Mouse (Mus musculus): ENCODE measurements around the gene Sod2. TPM values are rescaled to one million over a fixed set of nuclear protein-coding genes. Genes with fewer than 3 reads are reported as not detected.
"Not testable (repeated sequence)": the region's sequence is repeated elsewhere in the genome, so short reads cannot be mapped to it uniquely, and the experiment has no call there.

The Sod2 gene
- polyA plus RNA-seq, 1 experiment from 2014 or later, result 193 TPM

DNA sequence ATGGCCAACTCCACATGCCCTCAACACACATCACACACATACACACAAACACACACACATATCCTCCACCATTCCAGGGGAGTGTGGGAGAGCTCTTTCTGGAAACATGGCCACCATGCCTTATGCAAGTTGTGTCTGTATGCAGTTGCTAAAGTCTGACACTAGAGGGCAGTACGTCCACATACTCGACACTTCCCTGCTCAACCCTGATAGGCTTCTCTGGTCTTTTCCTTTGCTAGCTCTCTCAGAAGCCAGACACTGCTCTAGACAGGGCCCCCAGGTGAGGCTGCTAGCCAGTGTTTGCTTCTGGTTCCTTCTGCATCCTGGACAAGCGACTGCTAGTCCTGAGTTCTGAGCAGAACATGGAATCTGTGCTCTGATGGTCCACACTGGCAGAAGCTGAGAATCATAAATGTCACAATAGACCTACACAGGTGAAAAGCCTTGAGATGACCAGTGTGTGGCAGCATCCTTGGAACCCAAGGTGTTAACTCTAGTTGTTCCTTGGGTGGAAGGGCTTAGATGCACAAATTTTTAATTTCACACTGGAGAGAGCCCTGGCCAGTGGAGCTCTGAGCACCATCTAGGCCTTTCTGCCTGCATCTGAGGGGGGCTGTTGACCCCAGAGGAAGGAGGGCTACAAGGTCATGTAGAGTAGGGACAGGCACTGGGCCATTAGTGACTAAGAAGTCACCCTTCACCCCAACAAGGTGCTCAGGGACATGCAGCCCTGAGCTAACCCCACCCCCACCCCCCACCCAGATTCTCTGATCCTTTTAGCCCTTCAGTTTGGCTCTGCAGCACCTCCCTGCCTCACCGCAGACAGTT lies 37.4 kb downstream of the Sod2 start:
- not testable (repeated sequence) for H3K4me2 ChIP-seq; H3K9me3 ChIP-seq (ENCODE audit: control insufficient read depth, low read length); H3K4me3 ChIP-seq (ENCODE audit: low read depth, low read length); H3K9ac ChIP-seq (ENCODE audit: low read depth, low read length); H3K36me3 ChIP-seq (ENCODE audit: control insufficient read depth, insufficient read depth, low read length); H3K27ac ChIP-seq (ENCODE audit: low read depth, low read length); H3K4me1 ChIP-seq (replicated peaks; ENCODE audit: control insufficient read depth, insufficient read depth, low read length); H3K27me3 ChIP-seq (replicated peaks; ENCODE audit: control insufficient read depth, insufficient read depth, low read length)
- DNase-seq (ENCODE audit: low spot score) (peak; percentile 30), ATAC-seq (replicated peaks; ENCODE audit: low FRiP score) (peak; percentile 55)
- WGBS, result 18% methylated on average over 4 of the region's 4 CpGs

DNA sequence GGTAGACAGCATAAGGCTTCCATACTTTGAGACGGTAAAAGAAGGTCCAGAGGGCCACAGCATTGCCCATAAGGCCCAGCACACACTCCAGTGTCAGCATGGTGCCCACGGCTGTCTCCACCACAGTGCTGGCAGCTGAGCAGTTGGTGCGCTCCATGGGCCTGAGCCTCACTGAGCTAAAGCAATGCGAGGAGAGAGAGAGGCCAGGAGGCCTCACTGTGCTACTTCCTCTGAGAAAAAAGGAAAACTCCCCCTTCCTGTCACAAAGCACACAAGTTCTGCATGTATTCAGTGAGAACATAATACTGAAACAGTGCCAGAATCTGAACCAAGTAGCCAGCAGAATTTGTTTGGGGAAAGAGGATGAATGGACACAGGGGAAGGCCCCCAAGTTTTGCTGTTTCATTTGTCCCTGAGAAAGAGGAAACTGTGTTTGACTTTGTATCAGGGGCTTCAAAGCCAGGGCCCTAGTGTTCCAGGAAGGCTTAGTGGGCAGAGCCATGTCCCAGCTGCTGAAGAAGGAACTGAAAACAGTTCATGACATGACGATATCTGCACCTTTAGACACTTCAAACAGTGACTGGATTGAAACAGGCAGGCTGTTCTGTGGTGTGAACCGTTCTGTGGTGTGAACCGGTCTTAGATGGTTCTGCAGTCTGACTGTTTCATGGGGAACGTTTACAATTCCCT lies 45.6 kb downstream of the Sod2 start, which contains the start of gene Gpr31b:
Gene Gpr31b (minus strand): TSS at position 173 of the 690 bp plus-strand sequence.
- not testable (repeated sequence) for ATAC-seq (replicated peaks; ENCODE audit: low FRiP score); H3K9ac ChIP-seq (ENCODE audit: low read depth, low read length); H3K27me3 ChIP-seq (replicated peaks; ENCODE audit: control insufficient read depth, insufficient read depth, low read length); H3K27ac ChIP-seq (ENCODE audit: low read depth, low read length); H3K9me3 ChIP-seq (ENCODE audit: control insufficient read depth, low read length); H3K4me3 ChIP-seq (ENCODE audit: low read depth, low read length); DNase-seq (ENCODE audit: low spot score); H3K4me2 ChIP-seq; H3K36me3 ChIP-seq (ENCODE audit: control insufficient read depth, insufficient read depth, low read length); H3K4me1 ChIP-seq (replicated peaks; ENCODE audit: control insufficient read depth, insufficient read depth, low read length)
- WGBS, result 80% methylated on average over 1 of the region's 8 CpGs

DNA sequence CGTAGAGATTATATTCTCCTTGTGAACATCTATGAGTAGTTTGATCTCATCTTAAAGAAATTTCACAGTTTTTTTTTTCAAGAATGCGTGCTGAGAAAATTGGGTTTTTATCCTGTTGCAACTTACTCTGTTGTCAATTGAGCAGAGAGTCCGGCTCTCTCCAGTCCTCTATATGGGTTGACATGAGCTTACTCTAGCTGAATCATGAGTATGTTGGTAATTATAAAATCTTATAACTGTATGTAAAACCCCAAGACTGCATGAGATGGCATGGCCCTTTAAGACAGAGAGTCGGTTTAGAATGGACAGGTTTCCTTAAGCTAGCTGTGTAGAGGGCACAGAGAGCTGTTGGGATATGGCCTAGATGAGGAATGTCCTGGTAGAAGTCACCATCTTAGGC lies 54.2 kb downstream of the Sod2 start, which contains the start of gene Tcp10b:
Gene Tcp10b (plus strand): TSS at position 301 of the 400 bp plus-strand sequence.
- not testable (repeated sequence) for DNase-seq (ENCODE audit: low spot score); H3K4me2 ChIP-seq; ATAC-seq (replicated peaks; ENCODE audit: low FRiP score); H3K36me3 ChIP-seq (ENCODE audit: control insufficient read depth, insufficient read depth, low read length); H3K27ac ChIP-seq (ENCODE audit: low read depth, low read length); H3K4me1 ChIP-seq (replicated peaks; ENCODE audit: control insufficient read depth, insufficient read depth, low read length); H3K4me3 ChIP-seq (ENCODE audit: low read depth, low read length); H3K9ac ChIP-seq (ENCODE audit: low read depth, low read length); H3K9me3 ChIP-seq (ENCODE audit: control insufficient read depth, low read length); H3K27me3 ChIP-seq (replicated peaks; ENCODE audit: control insufficient read depth, insufficient read depth, low read length)
- WGBS, result 74% methylated on average over 4 of the region's 4 CpGs

DNA sequence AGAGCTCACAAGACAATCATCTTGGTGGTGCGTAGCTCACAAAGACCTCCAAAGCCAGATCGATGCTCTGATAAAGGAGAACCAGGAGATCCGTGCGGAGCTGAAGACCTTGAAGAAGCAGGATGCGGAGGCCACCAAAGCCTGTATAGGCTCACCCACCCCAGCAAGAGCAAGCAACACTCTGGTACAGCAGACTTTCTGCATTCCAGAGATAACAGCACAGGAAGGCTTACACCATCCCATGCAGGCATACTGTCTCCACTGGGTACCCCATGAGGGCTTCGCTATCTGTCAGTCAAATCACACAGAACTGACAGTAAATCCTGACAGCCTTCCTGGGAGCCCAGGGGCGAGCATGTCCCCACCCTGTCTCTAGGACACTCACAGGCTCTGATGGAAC lies 56.2 kb downstream of the Sod2 start:
- peak; percentile 34; the same call in 1 of the 2 replicates for ATAC-seq (replicated peaks; ENCODE audit: low FRiP score)

DNA sequence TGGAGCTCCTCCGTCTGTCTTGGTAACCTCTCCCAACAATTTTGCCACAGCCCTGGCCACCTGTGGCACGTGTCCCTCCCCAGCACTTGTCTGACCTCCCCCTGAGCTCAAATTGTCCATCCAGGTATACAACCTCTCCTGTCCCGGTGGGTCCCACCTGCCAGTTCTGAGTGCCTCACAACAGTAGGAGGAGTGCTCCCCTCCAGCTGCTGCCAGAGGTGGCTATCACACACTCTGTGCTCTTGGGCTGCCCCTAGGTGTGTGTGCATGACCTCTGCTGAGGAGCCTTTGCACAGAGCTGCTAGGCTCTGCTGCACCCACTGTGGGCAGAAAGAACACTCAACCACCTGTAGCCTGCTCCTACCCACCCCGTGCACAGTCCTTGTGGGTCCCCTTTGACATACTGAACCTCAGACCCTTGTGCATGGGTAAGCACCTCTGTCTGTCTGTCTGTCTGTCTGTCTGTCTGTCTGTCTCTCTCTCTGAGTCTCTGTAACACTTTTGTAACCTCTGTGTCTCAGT lies 61.3 kb downstream of the Sod2 start:
- H3K9me3 ChIP-seq (ENCODE audit: control insufficient read depth, low read length), result not testable (repeated sequence)

More for the DNA sequence above, 56.2 kb downstream of the Sod2 start:
- H3K9me3 ChIP-seq (ENCODE audit: control insufficient read depth, low read length); H3K27me3 ChIP-seq (replicated peaks; ENCODE audit: control insufficient read depth, insufficient read depth, low read length); H3K36me3 ChIP-seq (ENCODE audit: control insufficient read depth, insufficient read depth, low read length); H3K9ac ChIP-seq (ENCODE audit: low read depth, low read length); H3K4me3 ChIP-seq (ENCODE audit: low read depth, low read length); H3K4me1 ChIP-seq (replicated peaks; ENCODE audit: control insufficient read depth, insufficient read depth, low read length); H3K4me2 ChIP-seq; H3K27ac ChIP-seq (ENCODE audit: low read depth, low read length); DNase-seq (ENCODE audit: low spot score): not testable (repeated sequence)
- 63% methylated on average over 2 of the region's 7 CpGs for WGBS

DNA sequence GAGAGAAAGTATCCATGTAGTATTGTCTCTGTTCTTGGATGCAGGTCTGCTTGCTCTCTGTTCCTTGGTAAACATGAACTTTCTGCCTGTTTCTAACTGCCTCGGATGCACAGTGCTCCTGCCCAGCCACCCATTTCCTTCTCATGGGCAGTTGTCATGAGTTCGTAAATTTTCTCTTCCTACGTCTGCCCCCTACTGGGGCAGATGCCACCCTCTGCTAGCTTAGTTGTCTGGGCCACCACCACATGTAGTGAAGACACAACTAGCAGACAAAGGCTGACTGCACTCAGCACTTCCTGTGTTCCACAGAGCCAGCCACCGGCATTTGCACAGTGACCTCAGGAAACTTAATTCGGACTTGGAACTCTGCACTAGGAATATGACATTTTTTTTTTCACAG lies 62.6 kb downstream of the Sod2 start:
- not testable (repeated sequence) for H3K36me3 ChIP-seq (ENCODE audit: control insufficient read depth, insufficient read depth, low read length); H3K27me3 ChIP-seq (replicated peaks; ENCODE audit: control insufficient read depth, insufficient read depth, low read length); DNase-seq (ENCODE audit: low spot score); H3K9ac ChIP-seq (ENCODE audit: low read depth, low read length); H3K27ac ChIP-seq (ENCODE audit: low read depth, low read length); H3K4me3 ChIP-seq (ENCODE audit: low read depth, low read length); H3K4me2 ChIP-seq; ATAC-seq (replicated peaks; ENCODE audit: low FRiP score); H3K9me3 ChIP-seq (ENCODE audit: control insufficient read depth, low read length); H3K4me1 ChIP-seq (replicated peaks; ENCODE audit: control insufficient read depth, insufficient read depth, low read length)
- 62% methylated on average over 4 of the region's 5 CpGs for WGBS

More for the DNA sequence above, 61.3 kb downstream of the Sod2 start:
- H3K4me1 ChIP-seq (replicated peaks; ENCODE audit: control insufficient read depth, insufficient read depth, low read length); DNase-seq (ENCODE audit: low spot score); H3K36me3 ChIP-seq (ENCODE audit: control insufficient read depth, insufficient read depth, low read length); H3K9ac ChIP-seq (ENCODE audit: low read depth, low read length); H3K27me3 ChIP-seq (replicated peaks; ENCODE audit: control insufficient read depth, insufficient read depth, low read length); H3K4me2 ChIP-seq; H3K27ac ChIP-seq (ENCODE audit: low read depth, low read length); ATAC-seq (replicated peaks; ENCODE audit: low FRiP score); H3K4me3 ChIP-seq (ENCODE audit: low read depth, low read length): not testable (repeated sequence)
- WGBS, result 100% methylated on average over 1 of the region's 4 CpGs

Other genes starting within 250 kb of the Sod2 start
- gene Igf2r, start 237.2 kb upstream of the Sod2 start, polyA plus RNA-seq (2014; fragmentation: Nextera tagmentation; extraction: Ambion mirVana), result 41.8 and 43.7 TPM in 2 replicates
- gene Mas1, start 138.7 kb upstream of the Sod2 start, polyA plus RNA-seq (2014; fragmentation: Nextera tagmentation; extraction: Ambion mirVana), result 0.25 and 0.36 TPM in 2 replicates
- not detected in 2 replicates for gene Mrgprh, start 130.8 kb upstream of the Sod2 start, polyA plus RNA-seq (2014; fragmentation: Nextera tagmentation; extraction: Ambion mirVana)
- 1.8 and 1.9 TPM in 2 replicates for gene Pnldc1, start 96.6 kb upstream of the Sod2 start, polyA plus RNA-seq (2014; fragmentation: Nextera tagmentation; extraction: Ambion mirVana)
- 549 and 610 TPM in 2 replicates for gene Tcp1, start 91.1 kb upstream of the Sod2 start, polyA plus RNA-seq (2014; fragmentation: Nextera tagmentation; extraction: Ambion mirVana)
- gene Mrpl18, start 90.5 kb upstream of the Sod2 start, polyA plus RNA-seq (2014; fragmentation: Nextera tagmentation; extraction: Ambion mirVana), result 256 and 263 TPM in 2 replicates
- 0.62 and 1.1 TPM in 2 replicates for gene Acat3, start 66.2 kb upstream of the Sod2 start, polyA plus RNA-seq (2014; fragmentation: Nextera tagmentation; extraction: Ambion mirVana)
- 113 and 126 TPM in 2 replicates for gene Acat2, start 46.1 kb upstream of the Sod2 start, polyA plus RNA-seq (2014; fragmentation: Nextera tagmentation; extraction: Ambion mirVana)
- gene Wtap, start 12.7 kb upstream of the Sod2 start, polyA plus RNA-seq (2014; fragmentation: Nextera tagmentation; extraction: Ambion mirVana), result 99.4 and 101 TPM in 2 replicates
- gene Gpr31b, start 45.5 kb downstream of the Sod2 start, polyA plus RNA-seq (2014; fragmentation: Nextera tagmentation; extraction: Ambion mirVana), result not detected in 2 replicates
- gene Tcp10b, start 54.3 kb downstream of the Sod2 start, polyA plus RNA-seq (2014; fragmentation: Nextera tagmentation; extraction: Ambion mirVana), result not detected in 2 replicates
- not detected in 2 replicates for gene Unc93a, start 125.0 kb downstream of the Sod2 start, polyA plus RNA-seq (2014; fragmentation: Nextera tagmentation; extraction: Ambion mirVana)
- gene Smok2a, start 214.3 kb downstream of the Sod2 start, polyA plus RNA-seq (2014; fragmentation: Nextera tagmentation; extraction: Ambion mirVana), result not detected in 2 replicates
- not detected in 2 replicates for gene Smok2b, start 223.4 kb downstream of the Sod2 start, polyA plus RNA-seq (2014; fragmentation: Nextera tagmentation; extraction: Ambion mirVana)

Data from liver, embryonic 11.5 days (tissue).